Mouse (Mus musculus) stomach, embryonic 14.5 days (tissue): ENCODE results near the gene Itpr1. TPM values are rescaled to one million over a fixed set of nuclear protein-coding genes. Genes with fewer than 3 reads are reported as not detected.

Experiments used
- ATAC-seq: fragments of 200-750 bp; cut with Nextera tagmentation; 2 replicates; pipeline ENCODE4 v1.8.0; 2017; ENCODE audit warnings: low read depth, moderate TSS enrichment; ENCODE audit not compliant: insufficient number of reproducible peaks, insufficient read depth, low FRiP score
- H3K27ac ChIP-seq: fragments of 300-500 bp; sonication (generic); 2 replicates; pipeline ENCODE4 v1.5.1; 2014; ENCODE audit warnings: mild to moderate bottlenecking, low read length, moderate library complexity, mixed read lengths
- H3K27me3 ChIP-seq: fragments of 300-500 bp; sonication (generic); 2 replicates; pipeline ENCODE4 v1.6.1; 2014; ENCODE audit warnings: low read length, control low read depth, mixed read lengths; ENCODE audit not compliant: control insufficient read depth, insufficient read depth
- H3K36me3 ChIP-seq: fragments of 300-500 bp; sonication (generic); 2 replicates; pipeline ENCODE4 v1.6.1; 2014; ENCODE audit warnings: mild to moderate bottlenecking, control low read depth, low read length, moderate library complexity, mixed read lengths; ENCODE audit not compliant: control insufficient read depth, insufficient read depth
- H3K4me1 ChIP-seq: fragments of 300-500 bp; sonication (generic); 2 replicates; pipeline ENCODE4 v1.6.1; 2014; ENCODE audit warnings: low read length, control low read depth, mixed read lengths; ENCODE audit not compliant: control insufficient read depth, insufficient read depth
- H3K4me2 ChIP-seq: fragments of 300-500 bp; sonication (generic); replicated peaks from 2 replicates; pipeline ENCODE4 v1.6.1; 2014; ENCODE audit warnings: low read depth, low read length, control low read depth
- H3K4me3 ChIP-seq: fragments of 300-500 bp; sonication (generic); 2 replicates; pipeline ENCODE4 v1.5.1; 2014; ENCODE audit warnings: low read depth, low read length, control low read depth
- H3K9ac ChIP-seq: fragments of 300-500 bp; sonication (generic); replicated peaks from 2 replicates; pipeline ENCODE4 v1.6.1; 2014; ENCODE audit warnings: low read depth, mild to moderate bottlenecking, control low read depth, low read length, moderate library complexity, mixed read lengths
- H3K9me3 ChIP-seq: fragments of 300-500 bp; sonication (generic); 2 replicates; pipeline ENCODE4 v1.6.1; 2016; ENCODE audit warnings: low read depth, low read length, control low read depth; ENCODE audit not compliant: control insufficient read depth
- WGBS: fragments of 180-500 bp; shearing (Covaris S2); extraction: QIAGEN DNeasy Blood & Tissue Kit; methylation state at CpG from one replicate; pipeline ENCODE4 v1.1.7; 2014; 5-methylcytosine and 5-hydroxymethylcytosine counted together
- polyA plus RNA-seq: library from polyadenylated mRNA; unstranded; fragments of >200 nt; fragmentation: Nextera tagmentation; extraction: Ambion mirVana; gene quantifications from 2 replicates; pipeline ENCODE4 v1.2.1, GENCODE M21; 2014

Itpr1 gene
- polyA plus RNA-seq, 1 experiment from 2014 or later, result 13.5 TPM

DNA sequence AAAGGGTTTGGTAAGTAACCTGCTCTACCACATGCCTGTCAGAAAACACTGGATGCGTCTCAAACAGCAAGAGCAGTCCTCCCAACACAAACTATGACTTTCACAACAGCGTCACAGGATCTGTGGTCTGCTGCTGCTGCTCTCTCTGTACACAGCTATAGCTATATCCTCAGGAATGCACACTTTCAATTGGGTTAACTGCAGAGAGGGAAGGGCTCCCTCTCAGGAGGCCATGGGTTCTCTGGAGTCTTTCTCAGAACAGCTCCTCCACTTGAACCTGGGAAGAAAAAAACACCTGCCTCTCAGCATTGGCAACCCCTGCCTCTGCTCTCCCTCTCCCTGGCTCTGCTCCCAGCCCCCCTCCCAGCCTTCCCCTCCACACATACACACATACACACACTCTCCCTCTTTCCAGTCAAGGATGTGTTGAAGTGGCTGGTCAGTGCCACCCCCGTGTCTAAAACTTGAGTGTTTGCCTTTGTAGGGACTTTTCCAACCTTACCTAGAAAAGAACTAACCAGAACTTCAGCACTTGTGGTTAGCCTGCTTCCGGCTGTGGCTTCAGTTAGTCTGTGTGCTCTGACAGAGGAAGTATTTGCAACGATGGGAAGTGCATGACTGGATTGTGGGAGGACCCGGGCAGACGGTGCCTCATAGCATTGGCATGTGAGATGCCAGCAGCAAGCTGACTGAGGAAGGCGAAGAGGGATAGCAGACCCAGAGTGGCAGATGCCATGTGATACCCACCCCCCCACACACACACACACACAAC is 323.8 kb downstream of the Itpr1 start:
- no peak overlapping the region for H3K27ac ChIP-seq
- WGBS, result 68% methylated on average over 8 of the region's 8 CpGs
- H3K27me3 ChIP-seq, result no peaks in the 10 kb centered on the region
- no peak overlapping the region for H3K9ac ChIP-seq
- H3K4me1 ChIP-seq, result peaks cover 10% of the 10 kb centered on the region; the same call in 1 of the 2 replicates
- H3K36me3 ChIP-seq, result no peaks in the 10 kb centered on the region
- no peak overlapping the region for H3K4me2 ChIP-seq
- ATAC-seq, result no peak
- H3K9me3 ChIP-seq, result no peaks in the 10 kb centered on the region
- H3K4me3 ChIP-seq, result no peak overlapping the region

- no peaks in the 10 kb centered on the region for H3K27me3 ChIP-seq
- no peak overlapping the region for H3K4me2 ChIP-seq
- no peaks in the 10 kb centered on the region for H3K9me3 ChIP-seq
- H3K9ac ChIP-seq, result no peak overlapping the region
- no peak overlapping the region for H3K27ac ChIP-seq
- 85% methylated on average over 4 of the region's 4 CpGs for WGBS
- H3K36me3 ChIP-seq, result no peaks in the 10 kb centered on the region
- H3K4me1 ChIP-seq, result no peaks in the 10 kb centered on the region
- ATAC-seq, result no peak
- H3K4me3 ChIP-seq, result no peak overlapping the region
Measured at GRCm38 (mm10) chr6:108538406-108538805, 325.5 kb downstream of the Itpr1 start.

GRCm38 (mm10) chr6:108540441-108540840 is 327.5 kb downstream of the Itpr1 start:
- no peak overlapping the region for H3K27ac ChIP-seq
- no peak overlapping the region for H3K9ac ChIP-seq
- ATAC-seq, result no peak
- H3K4me2 ChIP-seq, result no peak overlapping the region
- H3K36me3 ChIP-seq, result no peaks in the 10 kb centered on the region
- 89% methylated on average over 6 of the region's 6 CpGs for WGBS
- no peaks in the 10 kb centered on the region for H3K9me3 ChIP-seq
- H3K4me3 ChIP-seq, result no peak overlapping the region
- no peaks in the 10 kb centered on the region for H3K27me3 ChIP-seq
- no peaks in the 10 kb centered on the region for H3K4me1 ChIP-seq

GRCm38 (mm10) chr6:108544917-108545316 is 332.0 kb downstream of the Itpr1 start:
- WGBS, result 83% methylated on average over 7 of the region's 7 CpGs

DNA sequence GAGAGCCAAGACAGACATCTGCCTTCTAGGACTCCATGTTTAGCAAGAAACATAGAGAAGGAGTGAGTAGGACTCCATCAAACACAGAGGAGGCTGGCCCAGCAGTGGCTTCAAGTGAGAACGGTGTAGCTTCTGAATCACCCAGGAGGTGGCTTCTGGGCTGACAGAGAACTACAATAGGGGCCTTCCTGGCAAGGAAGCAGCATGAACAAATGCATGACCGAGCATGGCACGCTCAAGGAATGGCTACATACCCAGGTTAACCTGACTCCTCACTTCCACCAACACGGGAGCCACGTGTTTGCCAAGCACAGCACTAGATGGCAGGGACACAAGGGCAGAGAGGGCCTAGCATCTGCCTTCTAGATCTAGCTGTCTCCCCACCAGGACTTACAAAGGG is 332.6 kb downstream of the Itpr1 start:
- Histone ChIP-seq H3K4me2 (no peak overlapping the region), H3K4me3 (no peak overlapping the region), H3K27me3 (no peaks in the 10 kb centered on the region), H3K36me3 (no peaks in the 10 kb centered on the region), H3K4me1 (no peaks in the 10 kb centered on the region), H3K9ac (no peak overlapping the region), H3K27ac (no peak overlapping the region), H3K9me3 (no peaks in the 10 kb centered on the region)
- ATAC-seq, result no peak
- WGBS, result 85% methylated on average over 5 of the region's 5 CpGs

More at GRCm38 (mm10) chr6:108544917-108545316, 332.0 kb downstream of the Itpr1 start:
- Histone ChIP-seq H3K27me3 (no peaks in the 10 kb centered on the region), H3K4me1 (no peaks in the 10 kb centered on the region), H3K9me3 (no peaks in the 10 kb centered on the region), H3K36me3 (no peaks in the 10 kb centered on the region), H3K4me2 (no peak overlapping the region), H3K9ac (no peak overlapping the region), H3K4me3 (no peak overlapping the region), H3K27ac (no peak overlapping the region)
- ATAC-seq, result no peak

- WGBS, result 68% methylated on average over 3 of the region's 3 CpGs
- H3K9me3 ChIP-seq, result no peaks in the 10 kb centered on the region
- H3K9ac ChIP-seq, result no peak overlapping the region
Measured at GRCm38 (mm10) chr6:108548413-108548812, 335.5 kb downstream of the Itpr1 start.

DNA sequence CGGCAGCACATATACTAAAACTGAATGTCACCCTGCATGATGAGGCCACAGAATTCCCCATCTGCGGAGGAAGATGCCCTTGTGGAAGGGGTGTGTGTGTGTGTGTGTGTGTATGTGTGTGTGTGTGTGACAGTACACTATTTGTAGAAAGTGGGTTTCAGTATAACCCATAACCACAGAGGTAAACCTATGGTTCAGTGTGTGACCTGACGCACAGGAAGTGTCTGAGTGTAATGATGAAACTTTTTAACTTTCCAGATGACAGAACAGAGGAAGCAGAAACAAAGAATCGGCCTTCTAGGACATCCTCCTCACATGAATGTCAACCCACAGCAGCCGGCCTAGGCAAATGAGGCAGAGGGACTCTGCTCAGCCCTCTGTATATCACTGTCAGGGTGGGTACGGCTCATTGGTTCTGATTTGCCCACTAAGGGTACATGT is 336.6 kb downstream of the Itpr1 start:
- no peak for ATAC-seq
- 79% methylated on average over 6 of the region's 6 CpGs for WGBS

More at GRCm38 (mm10) chr6:108548413-108548812, 335.5 kb downstream of the Itpr1 start:
- H3K27me3 ChIP-seq, result no peaks in the 10 kb centered on the region
- H3K36me3 ChIP-seq, result no peaks in the 10 kb centered on the region
- H3K4me1 ChIP-seq, result no peaks in the 10 kb centered on the region
- H3K4me3 ChIP-seq, result no peak overlapping the region
- no peak overlapping the region for H3K4me2 ChIP-seq
- no peak overlapping the region for H3K27ac ChIP-seq
- ATAC-seq, result no peak

GRCm38 (mm10) chr6:108551725-108552620 is 339.1 kb downstream of the Itpr1 start:
- 83% methylated on average over 12 of the region's 12 CpGs for WGBS
- no peak overlapping the region for H3K4me3 ChIP-seq
- H3K4me1 ChIP-seq, result no peaks in the 10 kb centered on the region
- H3K4me2 ChIP-seq, result no peak overlapping the region
- H3K9ac ChIP-seq, result no peak overlapping the region
- H3K9me3 ChIP-seq, result no peaks in the 10 kb centered on the region
- H3K27ac ChIP-seq, result no peak overlapping the region
- ATAC-seq, result no peak
- no peaks in the 10 kb centered on the region for H3K36me3 ChIP-seq
- no peaks in the 10 kb centered on the region for H3K27me3 ChIP-seq

More for the DNA sequence above, 336.6 kb downstream of the Itpr1 start:
- Histone ChIP-seq H3K27ac (no peak overlapping the region), H3K9ac (no peak overlapping the region), H3K9me3 (no peaks in the 10 kb centered on the region), H3K4me1 (no peaks in the 10 kb centered on the region), H3K27me3 (no peaks in the 10 kb centered on the region), H3K36me3 (no peaks in the 10 kb centered on the region), H3K4me2 (no peak overlapping the region), H3K4me3 (no peak overlapping the region)
